Mouse (Mus musculus): ENCODE results near the gene Nfkbil1.
A peak's percentile ranks its signal among the peaks of the same experiment; 100 is the strongest.

DNA sequence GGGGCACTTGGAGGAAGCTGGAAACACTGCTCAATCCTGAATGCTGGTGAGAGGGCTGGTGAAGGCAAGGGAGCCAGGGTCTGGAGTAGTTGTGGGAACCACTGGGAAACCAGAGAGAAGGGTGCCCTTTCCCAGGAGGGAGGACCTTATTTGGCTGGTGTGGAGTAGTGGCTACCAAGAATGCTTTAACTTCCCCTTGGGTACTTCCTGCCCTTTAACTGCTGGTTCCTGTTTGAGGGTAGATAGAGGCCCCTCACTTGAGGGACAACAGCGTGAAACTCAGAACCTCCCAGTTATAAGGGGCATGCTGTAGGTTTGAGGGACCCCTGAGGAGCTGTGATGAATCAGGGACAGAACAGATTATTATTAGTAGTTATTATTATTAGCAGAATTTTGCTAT is 46.4 kb downstream of the Nfkbil1 start:
- TF ChIP-seq CTCF (IDR thresholded peaks at IDR 0.05; ENCODE audit: extremely low read depth, insufficient read depth, insufficient read length, insufficient replicate concordance) (no peak), POLR2A (IDR thresholded peaks at IDR 0.05; ENCODE audit: low read depth, low read length) (peak; percentile 34; the same call in 1 of the 2 replicates)

Data from spleen, adult 2 months (tissue).